Mouse (Mus musculus): ENCODE data around the gene Tmem206. TPM values are rescaled to one million over a fixed set of nuclear protein-coding genes. Genes with fewer than 3 reads are reported as not detected.

Gene Tmem206
- total RNA-seq, 1 experiment: 9.9 TPM

GRCm38 (mm10) chr1:191368193-191368592 is 42.5 kb downstream of the Tmem206 start:
- Histone ChIP-seq H3K4me3 (ENCODE audit: insufficient read depth in 1 of 2, low read depth in 1 of 2, low read length in 2 of 2, poor library complexity in 1 of 2, severe bottlenecking in 1 of 2) (no peak overlapping the region), H3K9ac (ENCODE audit: insufficient read depth, low read depth, low read length, poor library complexity, severe bottlenecking) (no peak overlapping the region), H3K4me1 (ENCODE audit: control insufficient read depth in 2 of 2, insufficient read depth in 2 of 2, low read length in 2 of 2, poor library complexity in 1 of 2) (no peaks in the 10 kb centered on the region), H3K36me3 (ENCODE audit: control insufficient read depth, insufficient read depth, low read length, poor library complexity, severe bottlenecking) (peaks cover 6% of the 10 kb centered on the region), H3K27ac (ENCODE audit: insufficient read depth, low read depth, low read length, poor library complexity, severe bottlenecking) (no peak overlapping the region), H3K9me3 (ENCODE audit: control insufficient read depth, insufficient read depth, low read depth, low read length) (no peaks in the 10 kb centered on the region)
- in situ Hi-C loops (cut with MboI; ENCODE audit: low sequenced_read_pairs in 2 of 2, unreplicated experiment in 2 of 2): loop anchor here (25.0 kb wide), 2 partner anchors 169 to 444 kb away; partner anchors contain the start of gene Nek2 (in 1 of the 2)
- no peak for DNase-seq (ENCODE audit: low read depth, low spot score)
- TF ChIP-seq CHD2 (IDR thresholded peaks at IDR 0.05; ENCODE audit: low read depth, low read length): no peak
- TF ChIP-seq HCFC1 (IDR thresholded peaks at IDR 0.05; ENCODE audit: borderline replicate concordance, insufficient read depth, low read length): no peak
- TF ChIP-seq MAFK (IDR thresholded peaks at IDR 0.05; ENCODE audit: insufficient read depth, low read depth, low read length): no peak
- no peak for TF ChIP-seq ZNF384 (IDR thresholded peaks at IDR 0.05; ENCODE audit: low read depth, low read length)
- TF ChIP-seq ZC3H11A (IDR thresholded peaks at IDR 0.05; ENCODE audit: borderline replicate concordance, low read depth, low read length): no peak

GRCm38 (mm10) chr1:191369140-191369539 is 43.4 kb downstream of the Tmem206 start:
- TF ChIP-seq ZC3H11A (IDR thresholded peaks at IDR 0.05; ENCODE audit: borderline replicate concordance, low read depth, low read length) (no peak), HCFC1 (IDR thresholded peaks at IDR 0.05; ENCODE audit: borderline replicate concordance, insufficient read depth, low read length) (no peak), ZNF384 (IDR thresholded peaks at IDR 0.05; ENCODE audit: low read depth, low read length) (no peak), MAFK (IDR thresholded peaks at IDR 0.05; ENCODE audit: insufficient read depth, low read depth, low read length) (no peak), CHD2 (IDR thresholded peaks at IDR 0.05; ENCODE audit: low read depth, low read length) (no peak)
- H3K36me3 ChIP-seq (ENCODE audit: control insufficient read depth, insufficient read depth, low read length, poor library complexity, severe bottlenecking): peaks cover 8% of the 10 kb centered on the region
- H3K27ac ChIP-seq (ENCODE audit: insufficient read depth, low read depth, low read length, poor library complexity, severe bottlenecking): no peak overlapping the region
- DNase-seq (ENCODE audit: low read depth, low spot score): no peak
- no peaks in the 10 kb centered on the region for H3K9me3 ChIP-seq (ENCODE audit: control insufficient read depth, insufficient read depth, low read depth, low read length)
- no peak overlapping the region for H3K4me3 ChIP-seq (ENCODE audit: insufficient read depth in 1 of 2, low read depth in 1 of 2, low read length in 2 of 2, poor library complexity in 1 of 2, severe bottlenecking in 1 of 2)
- in situ Hi-C loops (cut with MboI; ENCODE audit: low sequenced_read_pairs in 2 of 2, unreplicated experiment in 2 of 2): loop anchor here (25.0 kb wide), 2 partner anchors 168 to 443 kb away; partner anchors contain the start of gene Nek2 (in 1 of the 2)
- no peaks in the 10 kb centered on the region for H3K4me1 ChIP-seq (ENCODE audit: control insufficient read depth in 2 of 2, insufficient read depth in 2 of 2, low read length in 2 of 2, poor library complexity in 1 of 2)
- no peak overlapping the region for H3K9ac ChIP-seq (ENCODE audit: insufficient read depth, low read depth, low read length, poor library complexity, severe bottlenecking)

GRCm38 (mm10) chr1:191374993-191375643 is 49.4 kb downstream of the Tmem206 start:
- Histone ChIP-seq H3K4me3 (ENCODE audit: insufficient read depth in 1 of 2, low read depth in 1 of 2, low read length in 2 of 2, poor library complexity in 1 of 2, severe bottlenecking in 1 of 2) (no peak overlapping the region), H3K36me3 (ENCODE audit: control insufficient read depth, insufficient read depth, low read length, poor library complexity, severe bottlenecking) (peaks cover 2% of the 10 kb centered on the region; the same call in 1 of the 2 replicates), H3K4me1 (ENCODE audit: control insufficient read depth in 2 of 2, insufficient read depth in 2 of 2, low read length in 2 of 2, poor library complexity in 1 of 2) (no peaks in the 10 kb centered on the region; a peak in 2 of 4 replicates), H3K27ac (ENCODE audit: insufficient read depth, low read depth, low read length, poor library complexity, severe bottlenecking) (no peak overlapping the region), H3K9me3 (ENCODE audit: control insufficient read depth, insufficient read depth, low read depth, low read length) (no peaks in the 10 kb centered on the region), H3K9ac (ENCODE audit: insufficient read depth, low read depth, low read length, poor library complexity, severe bottlenecking) (no peak overlapping the region)
- no peak for TF ChIP-seq ZC3H11A (IDR thresholded peaks at IDR 0.05; ENCODE audit: borderline replicate concordance, low read depth, low read length)
- TF ChIP-seq MAFK (IDR thresholded peaks at IDR 0.05; ENCODE audit: insufficient read depth, low read depth, low read length): no peak
- no peak for TF ChIP-seq CHD2 (IDR thresholded peaks at IDR 0.05; ENCODE audit: low read depth, low read length)
- TF ChIP-seq HCFC1 (IDR thresholded peaks at IDR 0.05; ENCODE audit: borderline replicate concordance, insufficient read depth, low read length): no peak
- no peak for TF ChIP-seq ZNF384 (IDR thresholded peaks at IDR 0.05; ENCODE audit: low read depth, low read length)
- DNase-seq (ENCODE audit: low read depth, low spot score): no peak
- in situ Hi-C loops (cut with MboI; ENCODE audit: low sequenced_read_pairs in 2 of 2, unreplicated experiment in 2 of 2): loop anchor here (25.0 kb wide), 2 partner anchors 162 to 437 kb away; partner anchors contain the start of gene Nek2 (in 1 of the 2)

GRCm38 (mm10) chr1:191375644-191375998 is 49.9 kb downstream of the Tmem206 start:
- no peak overlapping the region for H3K9ac ChIP-seq (ENCODE audit: insufficient read depth, low read depth, low read length, poor library complexity, severe bottlenecking)
- DNase-seq (ENCODE audit: low read depth, low spot score): no peak
- TF ChIP-seq ZC3H11A (IDR thresholded peaks at IDR 0.05; ENCODE audit: borderline replicate concordance, low read depth, low read length) (no peak), CHD2 (IDR thresholded peaks at IDR 0.05; ENCODE audit: low read depth, low read length) (no peak), ZNF384 (IDR thresholded peaks at IDR 0.05; ENCODE audit: low read depth, low read length) (no peak), HCFC1 (IDR thresholded peaks at IDR 0.05; ENCODE audit: borderline replicate concordance, insufficient read depth, low read length) (no peak), MAFK (IDR thresholded peaks at IDR 0.05; ENCODE audit: insufficient read depth, low read depth, low read length) (no peak)
- in situ Hi-C loops (cut with MboI; ENCODE audit: low sequenced_read_pairs in 2 of 2, unreplicated experiment in 2 of 2): no loop called here
- no peaks in the 10 kb centered on the region for H3K9me3 ChIP-seq (ENCODE audit: control insufficient read depth, insufficient read depth, low read depth, low read length)
- peaks cover 2% of the 10 kb centered on the region; the same call in 1 of the 2 replicates for H3K36me3 ChIP-seq (ENCODE audit: control insufficient read depth, insufficient read depth, low read length, poor library complexity, severe bottlenecking)
- H3K4me3 ChIP-seq (ENCODE audit: insufficient read depth in 1 of 2, low read depth in 1 of 2, low read length in 2 of 2, poor library complexity in 1 of 2, severe bottlenecking in 1 of 2): no peak overlapping the region
- H3K4me1 ChIP-seq (ENCODE audit: control insufficient read depth in 2 of 2, insufficient read depth in 2 of 2, low read length in 2 of 2, poor library complexity in 1 of 2): no peaks in the 10 kb centered on the region; a peak in 2 of 4 replicates
- no peak overlapping the region for H3K27ac ChIP-seq (ENCODE audit: insufficient read depth, low read depth, low read length, poor library complexity, severe bottlenecking)
